Mouse (Mus musculus) left cerebral cortex, postnatal 36 days (tissue): ENCODE measurements around the gene Fgfr2. TPM values are rescaled to one million over a fixed set of nuclear protein-coding genes. Genes with fewer than 3 reads are reported as not detected.

Source experiments
- DNase-seq, 2 experiments: peaks; one replicate each; pipeline ENCODE4 v3.0.0; 2021 to 2022; ENCODE audit warnings: low spot score in 2 of 2, mixed read lengths in 1 of 2
- intact Hi-C: fragments of 180-260 bp; cut with DNase I; formaldehyde crosslinking; loops from one replicate; pipeline ENCODE4 v1.15.1; 2025
- total RNA-seq, 2 experiments: library from RNA; stranded (reverse); gene quantifications; 2 replicates each; pipeline ENCODE4 v1.2.3; 2021

Gene Fgfr2
- total RNA-seq, 2 experiments from 2014 or later = 41.6 to 46.6 TPM

GRCm38 (mm10) chr7:130964686-130965085, 2158.5 kb downstream of the Fgfr2 start:
- intact Hi-C loops = no loop called here
- DNase-seq = peak in 1 of 2 experiments; percentile 27

GRCm38 (mm10) chr7:130961429-130961828, 2161.7 kb downstream of the Fgfr2 start:
- DNase-seq = no peak
- intact Hi-C loops = no loop called here

GRCm38 (mm10) chr7:130959868-130960267, 2163.3 kb downstream of the Fgfr2 start:
- peak in 1 of 2 experiments; percentile 31 for DNase-seq
- intact Hi-C loops = no loop called here

GRCm38 (mm10) chr7:130958551-130958950, 2164.6 kb downstream of the Fgfr2 start:
- intact Hi-C loops = no loop called here

GRCm38 (mm10) chr7:130954177-130954601, 2169.0 kb downstream of the Fgfr2 start:
- intact Hi-C loops = no loop called here
- DNase-seq = no peak

More at GRCm38 (mm10) chr7:130958551-130958950, 2164.6 kb downstream of the Fgfr2 start:
- DNase-seq = no peak

- intact Hi-C loops = no loop called here
- no peak for DNase-seq
Observed at GRCm38 (mm10) chr7:130953376-130953775, 2169.8 kb downstream of the Fgfr2 start.

GRCm38 (mm10) chr7:130951004-130951403, 2172.1 kb downstream of the Fgfr2 start:
- no peak for DNase-seq

GRCm38 (mm10) chr7:130950482-130950881, 2172.7 kb downstream of the Fgfr2 start:
- DNase-seq = no peak
- intact Hi-C loops = no loop called here

More at GRCm38 (mm10) chr7:130951004-130951403, 2172.1 kb downstream of the Fgfr2 start:
- intact Hi-C loops = no loop called here

GRCm38 (mm10) chr7:130949331-130949751, 2173.8 kb downstream of the Fgfr2 start:
- intact Hi-C loops = no loop called here
- peak in 1 of 2 experiments; percentile 31 for DNase-seq

GRCm38 (mm10) chr7:130948563-130949208, 2174.5 kb downstream of the Fgfr2 start:
- intact Hi-C loops = no loop called here
- DNase-seq = no peak

GRCm38 (mm10) chr7:130946303-130946702, 2176.8 kb downstream of the Fgfr2 start:
- no peak for DNase-seq
- intact Hi-C loops = no loop called here

- intact Hi-C loops = no loop called here
- DNase-seq = no peak
Observed at GRCm38 (mm10) chr7:130945730-130946129, 2177.4 kb downstream of the Fgfr2 start.

GRCm38 (mm10) chr7:130944766-130945475, 2178.2 kb downstream of the Fgfr2 start:
- DNase-seq = no peak
- intact Hi-C loops = no loop called here

- intact Hi-C loops = no loop called here
- no peak for DNase-seq
Observed at GRCm38 (mm10) chr7:130943280-130943895, 2179.8 kb downstream of the Fgfr2 start.

- intact Hi-C loops = no loop called here
- DNase-seq = no peak
Observed at GRCm38 (mm10) chr7:130940733-130941132, 2182.4 kb downstream of the Fgfr2 start.

GRCm38 (mm10) chr7:130938896-130939295, 2184.3 kb downstream of the Fgfr2 start:
- no peak for DNase-seq
- intact Hi-C loops = no loop called here

GRCm38 (mm10) chr7:130938005-130938404, 2185.1 kb downstream of the Fgfr2 start:
- intact Hi-C loops = no loop called here
- DNase-seq = no peak

- intact Hi-C loops = no loop called here
- no peak for DNase-seq
Observed at GRCm38 (mm10) chr7:130937266-130937841, 2185.8 kb downstream of the Fgfr2 start.

- DNase-seq = no peak
- intact Hi-C loops = no loop called here
Observed at GRCm38 (mm10) chr7:130936472-130936951, 2186.6 kb downstream of the Fgfr2 start.
